Mouse (Mus musculus): ENCODE results near the gene Ermard. TPM values are rescaled to one million over a fixed set of nuclear protein-coding genes. Genes with fewer than 3 reads are reported as not detected.
A peak's percentile ranks its signal among the peaks of the same experiment; 100 is the strongest.

Ermard gene
- polyA plus RNA-seq, 1 experiment from 2014 or later = 106 TPM

GRCm38 (mm10) chr17:15101355-15101754, 60.3 kb downstream of the Ermard start:
- Histone ChIP-seq H3K9me3 (no peaks in the 10 kb centered on the region), H3K36me3 (replicated peaks) (no peaks in the 10 kb centered on the region), H3K4me3 (replicated peaks) (no peak overlapping the region), H3K9ac (no peak overlapping the region), H3K27me3 (no peaks in the 10 kb centered on the region), H3K27ac (no peak overlapping the region), H3K4me2 (no peak overlapping the region), H3K4me1 (no peaks in the 10 kb centered on the region)
- 90% methylated on average over 4 of the region's 4 CpGs for whole genome bisulfite sequencing
- ATAC-seq (ENCODE audit: low FRiP score) = no peak

DNA sequence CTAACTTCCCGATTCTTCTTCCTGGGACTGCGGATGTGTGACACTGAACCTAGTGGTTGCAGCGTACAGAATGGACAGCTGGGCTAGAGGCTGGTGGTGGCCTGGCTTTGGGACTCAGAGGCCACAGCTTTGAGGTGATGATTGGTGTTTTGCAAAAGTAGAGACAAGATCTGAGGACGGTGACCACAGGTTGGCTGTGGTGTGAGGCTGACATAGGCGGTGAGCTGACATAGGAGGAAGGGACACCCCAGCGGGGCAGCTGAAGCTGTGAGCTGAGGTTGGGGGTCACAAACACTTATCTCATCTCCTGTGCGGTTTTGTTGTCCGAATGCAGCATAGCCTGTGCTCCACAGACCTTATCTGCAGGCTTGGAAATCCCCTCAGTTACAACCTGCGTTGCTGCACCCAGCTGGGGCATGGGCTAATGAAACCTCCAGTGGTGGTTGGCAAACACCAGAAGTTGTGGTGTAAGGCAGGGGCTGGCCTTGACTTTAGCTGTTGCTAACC, 66.2 kb downstream of the Ermard start:
- Histone ChIP-seq H3K4me3 (replicated peaks) (no peak overlapping the region), H3K27ac (no peak overlapping the region), H3K9me3 (no peaks in the 10 kb centered on the region), H3K4me2 (no peak overlapping the region), H3K27me3 (no peaks in the 10 kb centered on the region), H3K9ac (no peak overlapping the region), H3K4me1 (peaks cover 19% of the 10 kb centered on the region), H3K36me3 (replicated peaks) (no peaks in the 10 kb centered on the region)
- 87% methylated on average over 9 of the region's 9 CpGs for WGBS
- no peak for ATAC-seq (ENCODE audit: low FRiP score)

- Histone ChIP-seq H3K27me3 (no peaks in the 10 kb centered on the region), H3K4me2 (peak overlapping the region; percentile 33), H3K4me3 (replicated peaks) (no peak overlapping the region), H3K4me1 (peaks cover 19% of the 10 kb centered on the region), H3K9ac (no peak overlapping the region), H3K36me3 (replicated peaks) (no peaks in the 10 kb centered on the region), H3K27ac (peak overlapping the region; percentile 57), H3K9me3 (no peaks in the 10 kb centered on the region)
- WGBS = 44% methylated on average over 20 of the region's 20 CpGs
- ATAC-seq (ENCODE audit: low FRiP score) = peak; percentile 88
Measured at GRCm38 (mm10) chr17:15108473-15109441, 67.7 kb downstream of the Ermard start.

DNA sequence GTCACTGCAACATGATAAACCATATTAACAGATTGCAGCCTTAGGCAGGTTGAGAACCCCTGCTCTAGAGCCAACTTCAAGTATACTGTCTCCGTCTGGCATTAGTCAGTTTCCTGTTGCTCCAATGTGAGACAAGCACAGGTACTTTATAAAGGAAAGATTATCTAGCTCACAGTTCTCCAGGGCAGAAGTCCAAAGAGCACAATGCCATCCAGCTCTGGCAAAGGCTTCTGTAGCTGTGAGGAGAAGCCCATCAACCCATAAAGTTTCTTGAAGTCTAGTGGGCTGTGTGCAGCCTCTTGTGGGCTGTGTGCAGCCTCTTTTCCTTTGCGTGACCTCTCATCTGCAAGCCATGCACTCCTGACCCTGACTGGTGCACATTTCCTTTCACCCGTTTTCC, 74.5 kb downstream of the Ermard start:
- H3K36me3 ChIP-seq (replicated peaks) = no peaks in the 10 kb centered on the region
- no peaks in the 10 kb centered on the region for H3K9me3 ChIP-seq
- H3K4me1 ChIP-seq = no peaks in the 10 kb centered on the region
- no peak overlapping the region for H3K27ac ChIP-seq
- H3K4me3 ChIP-seq (replicated peaks) = no peak overlapping the region
- H3K9ac ChIP-seq = no peak overlapping the region
- no peaks in the 10 kb centered on the region for H3K27me3 ChIP-seq
- ATAC-seq (ENCODE audit: low FRiP score) = no peak
- 78% methylated on average over 3 of the region's 3 CpGs for WGBS
- H3K4me2 ChIP-seq = no peak overlapping the region

DNA sequence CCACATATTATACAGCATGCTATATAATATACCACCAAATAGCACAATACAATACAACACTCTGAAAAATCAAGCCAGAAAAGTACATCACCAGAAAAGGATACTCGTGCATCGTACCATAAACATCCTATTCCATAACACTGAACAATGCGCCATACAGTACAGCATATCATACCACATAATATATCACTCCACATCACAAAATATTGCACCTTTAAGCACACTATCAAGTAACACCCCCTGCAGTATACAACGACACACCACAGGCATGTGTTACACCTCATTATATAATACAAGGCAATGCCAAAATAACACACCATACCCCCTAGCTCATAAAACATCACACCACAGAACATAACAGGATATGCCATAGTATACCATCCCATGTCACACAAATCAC, 79.1 kb downstream of the Ermard start:
- Histone ChIP-seq H3K27ac (no peak overlapping the region), H3K4me1 (no peaks in the 10 kb centered on the region), H3K27me3 (no peaks in the 10 kb centered on the region), H3K9me3 (no peaks in the 10 kb centered on the region), H3K36me3 (replicated peaks) (no peaks in the 10 kb centered on the region), H3K9ac (no peak overlapping the region), H3K4me2 (no peak overlapping the region), H3K4me3 (replicated peaks) (no peak overlapping the region)
- 94% methylated on average over 4 of the region's 4 CpGs for WGBS
- ATAC-seq (ENCODE audit: low FRiP score) = no peak

- no peaks in the 10 kb centered on the region for H3K4me1 ChIP-seq
- H3K27ac ChIP-seq = no peak overlapping the region
- ATAC-seq (ENCODE audit: low FRiP score) = no peak
- WGBS = 85% methylated on average over 6 of the region's 6 CpGs
- no peak overlapping the region for H3K9ac ChIP-seq
- no peaks in the 10 kb centered on the region for H3K9me3 ChIP-seq
- no peaks in the 10 kb centered on the region for H3K27me3 ChIP-seq
- H3K4me2 ChIP-seq = no peak overlapping the region
- no peaks in the 10 kb centered on the region for H3K36me3 ChIP-seq (replicated peaks)
- H3K4me3 ChIP-seq (replicated peaks) = no peak overlapping the region
Measured at GRCm38 (mm10) chr17:15120569-15120968, 79.6 kb downstream of the Ermard start.

DNA sequence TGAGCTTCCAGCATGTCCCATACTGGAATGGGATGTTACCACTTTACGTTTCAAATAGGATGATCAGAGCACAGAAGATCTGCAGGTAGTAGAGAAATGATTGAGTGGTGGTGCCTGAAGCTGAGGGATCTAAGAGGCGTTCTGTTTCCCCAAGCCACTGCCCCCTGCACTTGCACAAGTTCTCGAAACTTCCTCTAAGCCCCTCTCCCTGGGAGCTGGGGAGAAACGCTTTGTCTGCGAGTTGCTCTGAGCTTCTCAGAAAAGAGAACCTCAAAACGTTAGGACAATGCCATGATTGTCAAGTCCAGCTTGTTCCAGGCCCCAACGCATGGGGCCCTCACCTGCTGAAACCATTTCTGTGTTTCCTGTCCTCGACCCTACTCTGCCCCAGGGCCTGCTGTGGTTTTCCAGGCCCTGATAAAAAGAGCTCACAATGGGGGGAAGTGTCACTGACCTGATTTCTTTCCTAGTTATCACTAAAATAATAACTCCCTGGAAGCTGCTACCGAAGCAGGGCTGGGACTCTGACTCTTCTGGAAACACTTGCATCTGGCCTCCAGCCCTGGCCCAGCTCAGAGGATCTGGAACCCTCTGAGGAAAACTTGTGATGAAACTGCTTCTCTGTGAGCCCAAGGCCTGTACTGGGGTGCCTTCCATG, 88.8 kb downstream of the Ermard start:
- H3K9me3 ChIP-seq = no peaks in the 10 kb centered on the region
- 72% methylated on average over 9 of the region's 9 CpGs for WGBS
- H3K27me3 ChIP-seq = no peaks in the 10 kb centered on the region
- H3K9ac ChIP-seq = no peak overlapping the region
- no peaks in the 10 kb centered on the region for H3K36me3 ChIP-seq (replicated peaks)
- ATAC-seq (ENCODE audit: low FRiP score) = no peak
- no peak overlapping the region for H3K4me2 ChIP-seq
- H3K4me1 ChIP-seq = no peaks in the 10 kb centered on the region
- H3K27ac ChIP-seq = no peak overlapping the region
- H3K4me3 ChIP-seq (replicated peaks) = no peak overlapping the region

- no peak overlapping the region for H3K27ac ChIP-seq
- H3K4me2 ChIP-seq = no peak overlapping the region
- H3K9me3 ChIP-seq = no peaks in the 10 kb centered on the region
- no peaks in the 10 kb centered on the region for H3K4me1 ChIP-seq
- no peak for ATAC-seq (ENCODE audit: low FRiP score)
- no peaks in the 10 kb centered on the region for H3K27me3 ChIP-seq
- WGBS = 89% methylated on average over 3 of the region's 3 CpGs
- H3K36me3 ChIP-seq (replicated peaks) = no peaks in the 10 kb centered on the region
- no peak overlapping the region for H3K9ac ChIP-seq
- H3K4me3 ChIP-seq (replicated peaks) = no peak overlapping the region
Measured at GRCm38 (mm10) chr17:15130288-15130656, 89.3 kb downstream of the Ermard start.

GRCm38 (mm10) chr17:15134905-15135669, 94.1 kb downstream of the Ermard start:
- H3K4me1 ChIP-seq = peaks cover 6% of the 10 kb centered on the region
- no peak for ATAC-seq (ENCODE audit: low FRiP score)
- H3K4me2 ChIP-seq = no peak overlapping the region
- no peaks in the 10 kb centered on the region for H3K36me3 ChIP-seq (replicated peaks)
- H3K4me3 ChIP-seq (replicated peaks) = no peak overlapping the region
- H3K27me3 ChIP-seq = no peaks in the 10 kb centered on the region
- WGBS = 87% methylated on average over 12 of the region's 12 CpGs
- H3K9ac ChIP-seq = no peak overlapping the region
- H3K9me3 ChIP-seq = no peaks in the 10 kb centered on the region
- no peak overlapping the region for H3K27ac ChIP-seq

- no peak overlapping the region for H3K4me3 ChIP-seq (replicated peaks)
- H3K9ac ChIP-seq = no peak overlapping the region
- ATAC-seq (ENCODE audit: low FRiP score) = no peak
- H3K36me3 ChIP-seq (replicated peaks) = no peaks in the 10 kb centered on the region
- no peaks in the 10 kb centered on the region for H3K27me3 ChIP-seq
- no peak overlapping the region for H3K4me2 ChIP-seq
- no peaks in the 10 kb centered on the region for H3K9me3 ChIP-seq
- 81% methylated on average over 5 of the region's 5 CpGs for WGBS
- no peak overlapping the region for H3K27ac ChIP-seq
- H3K4me1 ChIP-seq = peaks cover 6% of the 10 kb centered on the region
Measured at GRCm38 (mm10) chr17:15137443-15137842, 96.4 kb downstream of the Ermard start.

Measured in forebrain, embryonic 12.5 days (tissue).